Mouse (Mus musculus) gastrocnemius, adult 18-20 months (tissue): ENCODE measurements around the gene Ecsit. TPM values are rescaled to one million over a fixed set of nuclear protein-coding genes. Genes with fewer than 3 reads are reported as not detected.

Experiments
- DNase-seq: peaks from one replicate; pipeline ENCODE4 v3.0.0; 2021; ENCODE audit warnings: low spot score
- microRNA-seq: library from miRNA; unstranded; fragments of <30 nt; microRNA quantifications from one replicate; pipeline ENCODE4 v1.2.0, GENCODE M21; 2021
- total RNA-seq, 2 experiments: library from RNA; stranded (reverse); gene quantifications; 2 replicates each; pipeline ENCODE4 v1.2.3; 2021

Ecsit gene
- total RNA-seq, 2 experiments from 2014 or later = 89.2 to 92.1 TPM

GRCm38 (mm10) chr9:22051958-22052254 is 33.3 kb downstream of the Ecsit start, which contains the start of gene Elavl3:
Elavl3 (minus strand) TSS chr9:22052023.
- DNase-seq = no peak

- DNase-seq = no peak
Measured at GRCm38 (mm10) chr9:22051161-22051957, 33.9 kb downstream of the Ecsit start.

GRCm38 (mm10) chr9:22050351-22050889 is 34.8 kb downstream of the Ecsit start:
- DNase-seq = no peak

GRCm38 (mm10) chr9:22049721-22050270 is 35.4 kb downstream of the Ecsit start:
- DNase-seq = no peak

- DNase-seq = no peak
Measured at GRCm38 (mm10) chr9:22049315-22049714, 35.9 kb downstream of the Ecsit start.

- no peak for DNase-seq
Measured at GRCm38 (mm10) chr9:22047329-22047728, 37.9 kb downstream of the Ecsit start.

- DNase-seq = no peak
Measured at GRCm38 (mm10) chr9:22041832-22042231, 43.4 kb downstream of the Ecsit start.

GRCm38 (mm10) chr9:22037826-22038225 is 47.4 kb downstream of the Ecsit start:
- DNase-seq = no peak

GRCm38 (mm10) chr9:22035300-22036044 is 49.8 kb downstream of the Ecsit start:
- DNase-seq = no peak

GRCm38 (mm10) chr9:22030386-22030785 is 54.9 kb downstream of the Ecsit start:
- DNase-seq = no peak

GRCm38 (mm10) chr9:22028467-22028866 is 56.8 kb downstream of the Ecsit start:
- no peak for DNase-seq

GRCm38 (mm10) chr9:22024592-22024991 is 60.6 kb downstream of the Ecsit start:
- DNase-seq = no peak

Small RNAs within 50 kb of the gene (microRNA-seq; reads per million reads assigned to microRNA genes)
- gene Mir7084 = not detected

Other genes starting within 250 kb of the Ecsit start
- under 1 TPM in 1 of 2 experiments, not detected in 1; 0.26 TPM for gene Angptl8, start 249.9 kb downstream of the Ecsit start, total RNA-seq
- 1 to 10 TPM; 7.4 to 8.7 TPM for gene Dock6, start 232.8 kb downstream of the Ecsit start, total RNA-seq
- gene Rab3d, start 167.2 kb downstream of the Ecsit start, total RNA-seq = 1 to 10 TPM; 1.9 to 4.3 TPM
- gene Ccdc159, start 158.0 kb downstream of the Ecsit start, total RNA-seq = under 1 TPM; 0.71 to 0.85 TPM
- gene Tmem205, start 157.9 kb downstream of the Ecsit start, total RNA-seq = 10 to 100 TPM; 10.5 to 13.8 TPM
- gene Plppr2, start 148.4 kb downstream of the Ecsit start, total RNA-seq = under 1 TPM; 0.50 to 0.81 TPM
- gene Swsap1, start 129.7 kb downstream of the Ecsit start, total RNA-seq = 1 to 10 TPM; 2.1 to 2.3 TPM
- under 1 TPM in 1 of 2 experiments, not detected in 1; 0.21 TPM for gene Epor, start 121.9 kb downstream of the Ecsit start, total RNA-seq
- gene Rgl3, start 96.0 kb downstream of the Ecsit start, total RNA-seq = under 1 TPM; 0.39 to 0.55 TPM
- gene Ccdc151, start 82.8 kb downstream of the Ecsit start, total RNA-seq = not detected
- 10 to 100 TPM; 24.4 to 27.9 TPM for gene Prkcsh, start 82.6 kb downstream of the Ecsit start, total RNA-seq
- gene Elavl3, start 33.4 kb downstream of the Ecsit start, total RNA-seq = under 1 TPM in 1 of 2 experiments, not detected in 1; 0.24 TPM
- not detected for gene Gm49318, start 14.2 kb downstream of the Ecsit start, total RNA-seq
- gene Zfp653, start 14.1 kb downstream of the Ecsit start, total RNA-seq = 1 to 10 TPM; 3.2 to 3.7 TPM
- gene Cnn1, start 13.8 kb upstream of the Ecsit start, total RNA-seq = 1 to 10 TPM; 3.1 to 6.5 TPM
- 10 to 100 TPM; 37.9 to 39.1 TPM for gene Elof1, start 31.7 kb upstream of the Ecsit start, total RNA-seq
- gene Acp5, start 50.3 kb upstream of the Ecsit start, total RNA-seq = 1 to 10 TPM in 1 of 2 experiments, under 1 TPM in 1; 0.94 to 2.3 TPM
- 10 to 100 TPM; 33.4 to 36.9 TPM for gene Pigyl, start 71.4 kb upstream of the Ecsit start, total RNA-seq
- gene Zfp872, start 102.7 kb upstream of the Ecsit start, total RNA-seq = not detected
- gene Zfp809, start 140.3 kb upstream of the Ecsit start, total RNA-seq = 1 to 10 TPM; 6.1 to 6.3 TPM
- not detected for gene Zfp599, start 174.5 kb upstream of the Ecsit start, total RNA-seq
- under 1 TPM; 0.34 to 0.36 TPM for gene Zfp810, start 222.2 kb upstream of the Ecsit start, total RNA-seq